Comparison of ENCODE assay signal across 8 mouse cellular contexts in the genomic region with DNA sequence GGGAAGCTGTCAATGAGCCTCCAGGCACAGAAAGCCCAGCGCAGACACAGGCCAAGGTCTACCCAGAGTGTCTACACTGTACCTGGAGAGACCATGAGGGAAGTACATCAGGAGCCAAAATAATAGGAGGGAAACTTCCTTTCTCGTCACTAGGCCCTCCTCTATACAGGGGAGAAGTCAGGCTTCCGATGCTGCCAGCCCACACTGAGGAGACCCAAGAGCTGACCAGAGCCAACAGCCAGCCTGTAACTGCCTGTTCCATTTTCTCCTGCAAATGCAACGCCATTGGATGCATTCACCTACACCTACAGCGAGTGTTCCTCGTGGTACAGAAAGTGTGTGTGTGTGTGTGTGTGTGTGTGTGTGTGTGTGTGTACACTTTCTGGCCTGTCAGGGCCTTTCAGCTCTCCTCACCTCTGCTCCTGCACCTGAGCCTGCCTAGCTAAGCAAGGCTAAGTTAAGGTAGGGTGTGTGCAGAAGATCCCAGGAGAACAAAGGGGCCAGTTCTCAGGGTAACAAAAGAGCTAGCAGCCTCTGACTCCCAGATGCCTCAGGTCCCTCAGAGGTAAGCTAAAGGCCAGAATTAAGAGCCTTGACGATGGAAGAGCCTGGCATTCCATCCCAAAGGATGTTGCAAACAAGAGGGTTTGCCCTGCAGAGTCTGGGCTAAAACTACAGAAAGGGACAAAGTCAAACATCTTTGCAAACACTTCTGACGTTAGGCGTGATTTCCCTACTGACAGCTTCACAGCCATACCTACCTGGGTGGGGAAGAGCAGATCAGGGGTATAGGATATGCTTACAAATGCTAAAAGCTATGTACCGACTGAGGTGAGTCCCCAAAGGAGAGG. TPM values are rescaled to one million over a fixed set of nuclear protein-coding genes. Genes with fewer than 3 reads are reported as not detected.
DNase-seq lines count a peak whose midpoint lies in the region; ATAC-seq lines count a peak whose summit lies in the region.

No protein-coding gene starts in this region.

- WGBS in forebrain, embryonic 15.5 days, result 11% methylated on average over 10 of the region's 10 CpGs
- 19% methylated on average over 10 of the region's 10 CpGs for WGBS in liver, embryonic 11.5 days

- H3K36me3 ChIP-seq in forebrain, embryonic 15.5 days, result no peaks in the 10 kb centered on the region
- peaks cover 1% of the 10 kb centered on the region; the same call in 1 of the 2 replicates for H3K36me3 ChIP-seq in liver, embryonic 11.5 days (ENCODE audit: control insufficient read depth, insufficient read depth, low read length)

- H3K9ac ChIP-seq in forebrain, embryonic 15.5 days (replicated peaks), result no peak overlapping the region
- peak overlapping the region; percentile 78 for H3K9ac ChIP-seq in liver, embryonic 11.5 days (ENCODE audit: low read depth, low read length)

- H3K9me3 ChIP-seq in forebrain, embryonic 15.5 days, result no peaks in the 10 kb centered on the region
- no peaks in the 10 kb centered on the region for H3K9me3 ChIP-seq in liver, embryonic 11.5 days (ENCODE audit: control insufficient read depth, low read length)

- peak; percentile 12 for DNase-seq in urinary bladder, postnatal 14 days (ENCODE audit: low spot score)
- DNase-seq in urinary bladder, adult 2 months (ENCODE audit: low spot score), result no peak
- no peak for DNase-seq in liver, embryonic 11.5 days (ENCODE audit: low spot score)
- no peak for DNase-seq in MN1 (ENCODE audit: low spot score)
- no peak for DNase-seq in urinary bladder, postnatal 4 days (ENCODE audit: low spot score in 2 of 2)
- DNase-seq in layer of hippocampus, adult 9-10 months (ENCODE audit: low spot score), result no peak
- no peak for DNase-seq in cerebellum, postnatal 25 days

- peak overlapping the region; percentile 55 for H3K4me3 ChIP-seq in forebrain, embryonic 15.5 days
- H3K4me3 ChIP-seq in liver, embryonic 11.5 days (ENCODE audit: low read depth, low read length), result peak overlapping the region; percentile 71

- ATAC-seq in forebrain, embryonic 15.5 days (replicated peaks), result no peak
- ATAC-seq in liver, embryonic 11.5 days (replicated peaks; ENCODE audit: low FRiP score), result no peak

- peak overlapping the region; percentile 88 for H3K4me2 ChIP-seq in forebrain, embryonic 15.5 days (replicated peaks)
- H3K4me2 ChIP-seq in liver, embryonic 11.5 days, result peak overlapping the region; percentile 97

- H3K4me1 ChIP-seq in forebrain, embryonic 15.5 days, result peaks cover 70% of the 10 kb centered on the region
- peaks cover 66% of the 10 kb centered on the region for H3K4me1 ChIP-seq in liver, embryonic 11.5 days (replicated peaks; ENCODE audit: control insufficient read depth, insufficient read depth, low read length)

- no peak overlapping the region for H3K27ac ChIP-seq in forebrain, embryonic 15.5 days (replicated peaks)
- peak overlapping the region; percentile 96 for H3K27ac ChIP-seq in liver, embryonic 11.5 days (ENCODE audit: low read depth, low read length)

- H3K27me3 ChIP-seq in forebrain, embryonic 15.5 days, result peaks cover 19% of the 10 kb centered on the region
- H3K27me3 ChIP-seq in liver, embryonic 11.5 days (replicated peaks; ENCODE audit: control insufficient read depth, insufficient read depth, low read length), result peaks cover 23% of the 10 kb centered on the region

RNA-seq across cellular contexts. Expression of gene Smad6, which starts 2.6 kb away (rescaled TPM):
- 20.6 and 21.8 TPM in 2 replicates for polyA plus RNA-seq in urinary bladder, adult 2 months (2012; rRNA removed)
- 2.0 and 2.4 TPM in 2 replicates for polyA plus RNA-seq in forebrain, embryonic 15.5 days (2015; fragmentation: Nextera tagmentation; extraction: Ambion mirVana)
- 10.1 and 11.1 TPM in 2 replicates for polyA plus RNA-seq in liver, embryonic 11.5 days (2014; fragmentation: Nextera tagmentation; extraction: Ambion mirVana)
